8 mouse cellular contexts compared by ENCODE assay signal in genomic region chr2:156305818-156306217, GRCm38 (mm10). TPM values are rescaled to one million over a fixed set of nuclear protein-coding genes. Genes with fewer than 3 reads are reported as not detected.
DNase-seq lines count a peak whose midpoint lies in the region; ATAC-seq and TF ChIP-seq lines count a peak whose summit lies in the region.
"Had no signal": no experiment of that assay in that cellular context is flagged by ENCODE, and none has a peak within 500 bp of the region (broad histone marks: within the 10 kb centered on the region; RNA-seq: fewer than 3 reads in every experiment).

No protein-coding gene starts in this region.

- no peak overlapping the region for H3K9ac ChIP-seq in liver, embryonic 11.5 days (ENCODE audit: low read depth, low read length)
- no peak overlapping the region for H3K9ac ChIP-seq in liver, embryonic 12.5 days

- no peaks in the 10 kb centered on the region for H3K9me3 ChIP-seq in liver, embryonic 11.5 days (ENCODE audit: control insufficient read depth, low read length)
- no peaks in the 10 kb centered on the region for H3K9me3 ChIP-seq in liver, embryonic 12.5 days (replicated peaks)

- TF ChIP-seq POLR2A in cortical plate, adult 2 months (IDR thresholded peaks at IDR 0.05; ENCODE audit: extremely low read depth, insufficient read depth, low read length): no peak

- DNase-seq in liver, embryonic 11.5 days (ENCODE audit: low spot score): no peak
- peak; percentile 44 for DNase-seq in MEL-GATA-1-ER (ENCODE audit: extremely low read depth, low read depth)
- no peak for DNase-seq in adrenal gland, adult 18-20 months (ENCODE audit: low spot score in 2 of 2)
- no peak for DNase-seq in kidney, adult 11 months

- H3K36me3 ChIP-seq in liver, embryonic 11.5 days (ENCODE audit: control insufficient read depth, insufficient read depth, low read length): peaks cover 13% of the 10 kb centered on the region
- peaks cover 47% of the 10 kb centered on the region for H3K36me3 ChIP-seq in liver, embryonic 12.5 days

- peak; percentile 55 for TF ChIP-seq CTCF in cortical plate, adult 2 months (IDR thresholded peaks at IDR 0.05; ENCODE audit: extremely low read depth, insufficient read depth, low read length)

- no peak overlapping the region for H3K27ac ChIP-seq in liver, embryonic 11.5 days (ENCODE audit: low read depth, low read length)
- no peak overlapping the region for H3K27ac ChIP-seq in liver, embryonic 12.5 days
- no peak overlapping the region for H3K27ac ChIP-seq in cortical plate, adult 2 months (ENCODE audit: insufficient read depth, low read length)

- H3K4me1 ChIP-seq in liver, embryonic 11.5 days (replicated peaks; ENCODE audit: control insufficient read depth, insufficient read depth, low read length): no peaks in the 10 kb centered on the region
- H3K4me1 ChIP-seq in liver, embryonic 12.5 days: peaks cover 15% of the 10 kb centered on the region
- no peaks in the 10 kb centered on the region for H3K4me1 ChIP-seq in cortical plate, adult 2 months (ENCODE audit: control insufficient read depth, insufficient read depth, low read length)

- ATAC-seq in liver, embryonic 11.5 days (replicated peaks; ENCODE audit: low FRiP score): peak; percentile 58; the same call in 1 of the 2 replicates
- ATAC-seq in liver, embryonic 12.5 days: no peak
- ATAC-seq in megakaryocyte progenitor cell, adult 5-6 weeks (replicated peaks; ENCODE audit: poor library complexity): peak; percentile 80

- H3K27me3 ChIP-seq in liver, embryonic 11.5 days (replicated peaks; ENCODE audit: control insufficient read depth, insufficient read depth, low read length): no peaks in the 10 kb centered on the region
- H3K27me3 ChIP-seq in liver, embryonic 12.5 days (replicated peaks): no peaks in the 10 kb centered on the region

- WGBS in liver, embryonic 11.5 days: 78% methylated on average over 2 of the region's 2 CpGs
- WGBS in liver, embryonic 12.5 days (ENCODE audit: insufficient replicate concordance): 59% methylated on average over 2 of the region's 2 CpGs

- H3K4me3 ChIP-seq in liver, embryonic 11.5 days (ENCODE audit: low read depth, low read length): no peak overlapping the region
- no peak overlapping the region for H3K4me3 ChIP-seq in liver, embryonic 12.5 days
- no peak overlapping the region for H3K4me3 ChIP-seq in cortical plate, adult 2 months (ENCODE audit: insufficient read depth, low read length)
- H3K4me3 ChIP-seq: myocyte had no signal

- no peak overlapping the region for H3K4me2 ChIP-seq in liver, embryonic 11.5 days
- no peak overlapping the region for H3K4me2 ChIP-seq in liver, embryonic 12.5 days

RNA-seq across cellular contexts. Expression of gene Cnbd2, which starts 6.3 kb away (rescaled TPM):
- 2.6 and 2.9 TPM in 2 replicates for polyA plus RNA-seq in liver, embryonic 11.5 days (2014; fragmentation: Nextera tagmentation; extraction: Ambion mirVana)
- 2.0 TPM in 2 replicates for polyA plus RNA-seq in liver, embryonic 12.5 days (2016; fragmentation: Nextera tagmentation; extraction: Ambion mirVana)
- 6.0 and 8.9 TPM in 2 replicates for polyA plus RNA-seq in cortical plate, adult 2 months (2012; rRNA removed)
- 2.7 TPM in 2 replicates for total RNA-seq in megakaryocyte progenitor cell, adult 5-6 weeks (2015)
- 3.6 and 4.9 TPM in 2 replicates for total RNA-seq in megakaryocyte progenitor cell, adult 5-6 weeks (2017)
- 1 to 10 TPM; 2.3 to 3.5 TPM for total RNA-seq in adrenal gland, adult 18-20 months (2021)

RNA-seq across cellular contexts. Expression of gene Scand1, which starts 6.7 kb away (rescaled TPM):
- 58.9 and 63.6 TPM in 2 replicates for polyA plus RNA-seq in liver, embryonic 11.5 days (2014; fragmentation: Nextera tagmentation; extraction: Ambion mirVana)
- polyA plus RNA-seq in liver, embryonic 12.5 days (2016; fragmentation: Nextera tagmentation; extraction: Ambion mirVana): 57.4 and 65.1 TPM in 2 replicates
- 75.3 and 75.4 TPM in 2 replicates for polyA plus RNA-seq in cortical plate, adult 2 months (2012; rRNA removed)
- total RNA-seq in megakaryocyte progenitor cell, adult 5-6 weeks (2015): 1.8 and 4.2 TPM in 2 replicates
- 5.6 and 17.2 TPM in 2 replicates for total RNA-seq in megakaryocyte progenitor cell, adult 5-6 weeks (2017)
- 100 to 1,000 TPM; 102 to 113 TPM for total RNA-seq in adrenal gland, adult 18-20 months (2021)
